Mouse (Mus musculus) olfactory bulb, adult 2 months (tissue): ENCODE results near the gene Slc8b1.

Experiments used
- CTCF ChIP-seq: fragments of 200-500 bp; IDR thresholded peaks from 2 replicates; pipeline ENCODE4 v1.5.1; 2012; ENCODE audit warnings: low read depth, mild to moderate bottlenecking, low read length, moderate library complexity; ENCODE audit not compliant: insufficient read depth
- POLR2A ChIP-seq: fragments of 200-500 bp; IDR thresholded peaks from 2 replicates; pipeline ENCODE4 v1.6.1; 2012; ENCODE audit warnings: mild to moderate bottlenecking, low read depth, low read length, moderate library complexity; ENCODE audit not compliant: insufficient read depth

DNA sequence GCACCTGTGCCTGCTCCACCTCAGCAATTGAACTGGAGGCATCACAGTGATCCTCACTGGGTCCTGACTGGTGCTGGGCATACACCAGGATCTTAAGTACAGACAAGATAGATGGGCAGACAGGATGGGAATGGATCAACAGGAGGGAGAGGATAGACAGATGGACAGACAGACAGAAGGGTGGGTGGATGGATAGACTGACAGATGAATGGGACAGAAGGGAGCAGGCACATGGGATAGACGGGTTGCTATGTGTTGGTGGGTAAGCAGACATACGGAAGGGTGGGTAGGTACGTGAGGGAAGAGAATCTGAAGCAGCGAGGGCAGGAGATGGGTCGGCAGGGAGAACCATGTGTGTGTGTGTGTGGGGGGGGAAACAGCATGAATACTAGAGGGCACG, 17.5 kb upstream of the Slc8b1 start:
- TF ChIP-seq CTCF (no peak), POLR2A (no peak)
